12 mouse cellular contexts compared by ENCODE assay signal in genomic region chr5:141084746-141085145, GRCm38 (mm10).
DNase-seq lines count a peak whose midpoint lies in the region; ATAC-seq and TF ChIP-seq lines count a peak whose summit lies in the region.
"Had no signal": no experiment of that assay in that cellular context is flagged by ENCODE, and none has a peak within 500 bp of the region (broad histone marks: within the 10 kb centered on the region; RNA-seq: fewer than 3 reads in every experiment).

No protein-coding gene starts in this region.

- TF ChIP-seq CTCF in lung, embryonic 14.5 days (IDR thresholded peaks at IDR 0.05; ENCODE audit: low read depth), result no peak
- no peak for TF ChIP-seq CTCF in lung, adult 2 months (IDR thresholded peaks at IDR 0.05; ENCODE audit: insufficient read depth, low read length)

- no peak overlapping the region for H3K9ac ChIP-seq in lung, embryonic 14.5 days
- H3K9ac ChIP-seq in ES-E14 (ENCODE audit: insufficient read depth, low read depth, low read length, poor library complexity, severe bottlenecking), result no peak overlapping the region
- H3K9ac ChIP-seq in forebrain, embryonic 16.5 days (replicated peaks; ENCODE audit: low read depth, low read length), result no peak overlapping the region
- H3K9ac ChIP-seq: heart, embryonic 13.5 days; liver, embryonic 14.5 days; stomach, embryonic 15.5 days had no signal

- no peak for TF ChIP-seq POLR2A in lung, adult 2 months (IDR thresholded peaks at IDR 0.05; ENCODE audit: borderline replicate concordance, extremely low read depth, low read depth, low read length)

- ATAC-seq in lung, embryonic 14.5 days (ENCODE audit: insufficient read depth), result peak; percentile 24; the same call in 1 of the 2 replicates
- ATAC-seq in forebrain, embryonic 16.5 days, result 0 out of 2 replicates have a peak, but pooled peaks have one; percentile 31

- no peak overlapping the region for H3K4me2 ChIP-seq in lung, embryonic 14.5 days
- H3K4me2 ChIP-seq in forebrain, embryonic 16.5 days (ENCODE audit: low read length), result no peak overlapping the region
- H3K4me2 ChIP-seq: heart, embryonic 13.5 days; stomach, embryonic 15.5 days had no signal

- no peaks in the 10 kb centered on the region for H3K4me1 ChIP-seq in lung, embryonic 14.5 days (ENCODE audit: insufficient read depth)
- H3K4me1 ChIP-seq in lung, adult 2 months (ENCODE audit: control insufficient read depth, insufficient read depth, low read length), result no peaks in the 10 kb centered on the region
- H3K4me1 ChIP-seq in ES-E14 (ENCODE audit: control insufficient read depth in 2 of 2, insufficient read depth in 2 of 2, low read length in 2 of 2, poor library complexity in 1 of 2), result peaks cover 0 to 14% of the 10 kb centered on the region in 2 experiments; a peak in 2 of 4 replicates
- H3K4me1 ChIP-seq in forebrain, embryonic 16.5 days (replicated peaks; ENCODE audit: control insufficient read depth, insufficient read depth, low read length), result peaks cover 9% of the 10 kb centered on the region; the same call in 1 of the 2 replicates
- H3K4me1 ChIP-seq in limb, embryonic 10.5 days, result peaks cover 7% of the 10 kb centered on the region; the same call in 1 of the 2 replicates
- H3K4me1 ChIP-seq: stomach, embryonic 15.5 days had no signal

- H3K36me3 ChIP-seq in lung, embryonic 14.5 days (ENCODE audit: insufficient read depth), result no peaks in the 10 kb centered on the region
- H3K36me3 ChIP-seq in ES-E14 (ENCODE audit: control insufficient read depth, insufficient read depth, low read length, poor library complexity, severe bottlenecking), result no peaks in the 10 kb centered on the region
- no peaks in the 10 kb centered on the region for H3K36me3 ChIP-seq in forebrain, embryonic 16.5 days (ENCODE audit: control insufficient read depth, insufficient read depth)
- no peaks in the 10 kb centered on the region for H3K36me3 ChIP-seq in limb, embryonic 10.5 days
- H3K36me3 ChIP-seq: heart, embryonic 13.5 days; stomach, embryonic 15.5 days had no signal

- H3K27ac ChIP-seq in lung, embryonic 14.5 days (ENCODE audit: low read depth), result no peak overlapping the region
- H3K27ac ChIP-seq in ES-E14 (ENCODE audit: insufficient read depth, low read depth, low read length, poor library complexity, severe bottlenecking), result no peak overlapping the region
- no peak overlapping the region for H3K27ac ChIP-seq in forebrain, embryonic 16.5 days (ENCODE audit: low read length)
- H3K27ac ChIP-seq in limb, embryonic 10.5 days, result no peak overlapping the region
- H3K27ac ChIP-seq: heart, embryonic 13.5 days; liver, embryonic 14.5 days; stomach, embryonic 15.5 days had no signal

- in situ Hi-C loops in ES-E14 (cut with MboI; ENCODE audit: low sequenced_read_pairs in 2 of 2, unreplicated experiment in 2 of 2), result no loop called here

- no peak overlapping the region for H3K4me3 ChIP-seq in lung, embryonic 14.5 days (ENCODE audit: low read depth, low read length)
- H3K4me3 ChIP-seq in lung, adult 2 months (replicated peaks; ENCODE audit: extremely low read depth, low read depth, low read length), result no peak overlapping the region
- no peak overlapping the region for H3K4me3 ChIP-seq in ES-E14 (ENCODE audit: insufficient read depth in 1 of 2, low read depth in 1 of 2, low read length in 2 of 2, poor library complexity in 1 of 2, severe bottlenecking in 1 of 2)
- no peak overlapping the region for H3K4me3 ChIP-seq in forebrain, embryonic 16.5 days (replicated peaks; ENCODE audit: low read length)
- no peak overlapping the region for H3K4me3 ChIP-seq in limb, embryonic 10.5 days
- H3K4me3 ChIP-seq: heart, embryonic 13.5 days; stomach, embryonic 15.5 days had no signal

- H3K27me3 ChIP-seq in lung, embryonic 14.5 days (ENCODE audit: insufficient read depth, low read length), result no peaks in the 10 kb centered on the region
- no peaks in the 10 kb centered on the region for H3K27me3 ChIP-seq in forebrain, embryonic 16.5 days (replicated peaks; ENCODE audit: control insufficient read depth, insufficient read depth, low read length)
- H3K27me3 ChIP-seq in limb, embryonic 10.5 days (ENCODE audit: low read depth, poor library complexity, severe bottlenecking), result no peaks in the 10 kb centered on the region
- H3K27me3 ChIP-seq: stomach, embryonic 15.5 days had no signal

- DNase-seq in lung, embryonic 14.5 days, result no peak
- DNase-seq in lung, adult 2 months, result no peak
- peak; percentile 28 for DNase-seq in ES-E14 (ENCODE audit: low read depth, low spot score)
- DNase-seq in retina, embryonic 14.5 days (ENCODE audit: low spot score), result peak; percentile 10
- no peak for DNase-seq in Muller cell, postnatal 12 days (ENCODE audit: inconsistent ontology term)
- no peak for DNase-seq in limb, embryonic 10.5 days (ENCODE audit: low spot score)
- no peak for DNase-seq in layer of hippocampus, postnatal 25 days (ENCODE audit: extremely low spot score in 1 of 2, low spot score in 1 of 2)
- DNase-seq: kidney, postnatal 10 days had no signal

- H3K9me3 ChIP-seq in lung, embryonic 14.5 days (ENCODE audit: low read depth, low read length), result no peaks in the 10 kb centered on the region
- H3K9me3 ChIP-seq in ES-E14 (ENCODE audit: control insufficient read depth, insufficient read depth, low read depth, low read length), result no peaks in the 10 kb centered on the region
- no peaks in the 10 kb centered on the region for H3K9me3 ChIP-seq in forebrain, embryonic 16.5 days (ENCODE audit: control insufficient read depth, low read length)
- H3K9me3 ChIP-seq in limb, embryonic 10.5 days (replicated peaks), result no peaks in the 10 kb centered on the region
- H3K9me3 ChIP-seq: heart, embryonic 13.5 days; stomach, embryonic 15.5 days had no signal

- 52% methylated on average over 5 of the region's 7 CpGs for WGBS in lung, embryonic 14.5 days
- WGBS in lung, adult 2 months, result 27% methylated on average over 7 of the region's 7 CpGs
- 17% methylated on average over 7 of the region's 7 CpGs for WGBS in forebrain, embryonic 16.5 days
- 72% methylated on average over 5 of the region's 7 CpGs for WGBS in limb, embryonic 10.5 days

TF ChIP-seq in ES-E14, 5 proteins besides CTCF, POLR2A, EP300 and RAD21:
- TF ChIP-seq HCFC1 (IDR thresholded peaks at IDR 0.05; ENCODE audit: borderline replicate concordance, insufficient read depth, low read length) (no peak), MAFK (IDR thresholded peaks at IDR 0.05; ENCODE audit: insufficient read depth, low read depth, low read length) (no peak), ZNF384 (IDR thresholded peaks at IDR 0.05; ENCODE audit: low read depth, low read length) (no peak), CHD2 (IDR thresholded peaks at IDR 0.05; ENCODE audit: low read depth, low read length) (no peak), ZC3H11A (IDR thresholded peaks at IDR 0.05; ENCODE audit: borderline replicate concordance, low read depth, low read length) (no peak)

Comparison
In these comparisons a context has a peak if more than half of its experiments do, and no peak if none do; other contexts are left out.
1. DNase-seq: peak in ES-E14 (single experiment) and retina, embryonic 14.5 days (single experiment); none in lung, embryonic 14.5 days (single experiment), lung, adult 2 months (single experiment), Muller cell, postnatal 12 days (single experiment), limb, embryonic 10.5 days (single experiment) and layer of hippocampus, postnatal 25 days (0 of 2).